ENCODE assay signal across 16 mouse cellular contexts in the genomic region with DNA sequence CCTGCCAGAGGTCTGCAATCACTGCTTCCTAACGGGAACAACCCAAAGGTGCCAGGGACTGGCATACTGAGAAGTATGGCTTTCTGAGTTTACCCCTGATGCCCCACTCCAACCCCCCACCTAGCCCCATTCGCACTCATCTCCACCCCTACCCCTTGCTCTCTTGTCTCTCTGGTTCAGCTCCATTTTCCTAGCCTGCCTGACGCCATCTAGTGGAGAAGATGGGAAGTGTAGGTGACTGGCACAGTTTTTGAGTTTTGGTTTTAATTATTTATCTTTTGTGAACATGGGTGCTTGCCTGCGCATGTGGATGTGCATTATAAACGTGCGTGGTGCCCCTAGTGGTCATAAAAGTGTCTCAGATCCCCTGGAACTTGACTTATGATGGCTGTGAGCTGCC.
DNase-seq lines count a peak whose midpoint lies in the region; ATAC-seq and TF ChIP-seq lines count a peak whose summit lies in the region.
"Had no signal": no experiment of that assay in that cellular context is flagged by ENCODE, and none has a peak within 500 bp of the region (broad histone marks: within the 10 kb centered on the region; RNA-seq: fewer than 3 reads in every experiment).

No protein-coding gene starts in this region.

- H3K27me3 ChIP-seq in limb, embryonic 10.5 days (ENCODE audit: low read depth, poor library complexity, severe bottlenecking) = no peaks in the 10 kb centered on the region
- H3K27me3 ChIP-seq: embryonic facial prominence, embryonic 15.5 days had no signal

- intact Hi-C loops in left cerebral cortex, adult 2 months (cut with DNase I) = no loop called here
- intact Hi-C loops in left cerebral cortex, postnatal 10 days (cut with DNase I) = no loop called here

- H3K4me1 ChIP-seq in limb, embryonic 10.5 days = no peaks in the 10 kb centered on the region
- H3K4me1 ChIP-seq: embryonic facial prominence, embryonic 15.5 days had no signal

- TF ChIP-seq CTCF in left cerebral cortex, adult 2 months (IDR thresholded peaks at IDR 0.05) = peak; percentile 28

- no peaks in the 10 kb centered on the region for H3K9me3 ChIP-seq in limb, embryonic 10.5 days (replicated peaks)
- H3K9me3 ChIP-seq: embryonic facial prominence, embryonic 15.5 days had no signal

- no peak overlapping the region for H3K4me3 ChIP-seq in left cerebral cortex, adult 2 months
- no peak overlapping the region for H3K4me3 ChIP-seq in limb, embryonic 10.5 days
- H3K4me3 ChIP-seq: embryonic facial prominence, embryonic 15.5 days had no signal

- no peak for ATAC-seq in erythroblast, adult 5-6 weeks (replicated peaks; ENCODE audit: low FRiP score, poor library complexity, severe bottlenecking)
- ATAC-seq: activated CD4-positive, CD25-positive, alpha-beta regulatory T cell, adult 4 months; forebrain, embryonic 16.5 days had no signal

- 61% methylated on average over 6 of the region's 6 CpGs for WGBS in limb, embryonic 10.5 days

- no peaks in the 10 kb centered on the region for H3K36me3 ChIP-seq in limb, embryonic 10.5 days
- H3K36me3 ChIP-seq: embryonic facial prominence, embryonic 15.5 days had no signal

- no peak for DNase-seq in left cerebral cortex, adult 2 months (ENCODE audit: extremely low spot score in 1 of 2, low spot score in 2 of 2)
- DNase-seq in left cerebral cortex, postnatal 10 days (ENCODE audit: extremely low spot score in 1 of 2, low spot score in 2 of 2) = no peak
- DNase-seq in B cell, adult 2 months = peak; percentile 43 to 51
- DNase-seq in CD8-positive naive resting alpha-beta T cell, adult 2 months (ENCODE audit: low read depth in 2 of 2, low spot score in 2 of 2) = peak; percentile 11 to 22
- DNase-seq in ZHBTc4 (ENCODE audit: low read depth, low spot score) = peak; percentile 57
- DNase-seq in limb, embryonic 10.5 days (ENCODE audit: low spot score) = no peak
- no peak for DNase-seq in gastrocnemius, postnatal 10 days
- DNase-seq: cerebellum, postnatal 14 days; heart, postnatal 4 days; kidney, adult 11 months; layer of hippocampus, postnatal 36 days had no signal

- H3K27ac ChIP-seq in left cerebral cortex, adult 2 months = no peak overlapping the region
- H3K27ac ChIP-seq in limb, embryonic 10.5 days = no peak overlapping the region
- H3K27ac ChIP-seq: embryonic facial prominence, embryonic 15.5 days; macrophage had no signal

Comparison
In these comparisons a context has a peak if more than half of its experiments do, and no peak if none do; other contexts are left out.
1. DNase-seq: peak in B cell, adult 2 months (2 of 2), CD8-positive naive resting alpha-beta T cell, adult 2 months (2 of 2) and ZHBTc4 (single experiment); none in left cerebral cortex, adult 2 months (0 of 2), left cerebral cortex, postnatal 10 days (0 of 2), limb, embryonic 10.5 days (single experiment) and gastrocnemius, postnatal 10 days (single experiment).